27 mouse cellular contexts compared by ENCODE assay signal in the genomic region with DNA sequence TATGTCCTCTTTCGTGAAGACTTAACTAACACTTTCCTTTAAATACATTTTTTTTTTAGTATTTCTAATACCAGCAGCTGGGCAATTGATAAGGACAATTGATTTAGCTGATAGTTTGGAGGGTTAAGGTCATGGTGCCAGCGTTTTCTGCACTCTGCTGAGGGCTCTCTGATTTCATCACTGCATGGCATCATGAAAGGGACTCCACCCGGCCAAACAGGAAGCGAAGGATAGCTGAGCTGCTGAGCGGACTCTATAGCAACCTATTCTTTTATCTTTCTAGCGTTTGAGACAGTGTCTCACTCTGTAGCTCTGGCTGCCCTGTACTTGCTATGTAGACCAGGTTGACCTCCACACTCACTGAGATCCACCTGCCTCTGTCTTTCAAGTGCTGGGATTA. TPM values are rescaled to one million over a fixed set of nuclear protein-coding genes. Genes with fewer than 3 reads are reported as not detected.
"Had no signal": no experiment of that assay in that cellular context is flagged by ENCODE, and none has a peak within 500 bp of the region (broad histone marks: within the 10 kb centered on the region; RNA-seq: fewer than 3 reads in every experiment).

No protein-coding gene starts in this region.

- H3K36me3 ChIP-seq: heart, embryonic 10.5 days; heart, embryonic 12.5 days; hindbrain, embryonic 10.5 days; hindbrain, embryonic 12.5 days; kidney, embryonic 15.5 days; limb, embryonic 13.5 days; limb, embryonic 15.5 days had no signal

- H3K4me1 ChIP-seq: heart, embryonic 12.5 days; hindbrain, embryonic 10.5 days; hindbrain, embryonic 12.5 days; kidney, embryonic 15.5 days; limb, embryonic 13.5 days; limb, embryonic 15.5 days had no signal

- H3K4me3 ChIP-seq: heart, embryonic 10.5 days; heart, embryonic 12.5 days; hindbrain, embryonic 10.5 days; hindbrain, embryonic 12.5 days; kidney, embryonic 15.5 days; layer of hippocampus, adult 2 months; limb, embryonic 13.5 days; limb, embryonic 15.5 days had no signal

- ATAC-seq: hindbrain, embryonic 16.5 days; intestine, embryonic 16.5 days had no signal

- H3K27ac ChIP-seq: heart, embryonic 10.5 days; hindbrain, embryonic 10.5 days; hindbrain, embryonic 12.5 days; hindbrain, embryonic 14.5 days; kidney, embryonic 15.5 days; layer of hippocampus, adult 2 months; limb, embryonic 13.5 days; limb, embryonic 15.5 days had no signal

- H3K27me3 ChIP-seq: hindbrain, embryonic 12.5 days; limb, embryonic 13.5 days had no signal

- DNase-seq: gastrocnemius, postnatal 14 days; gastrocnemius, postnatal 36 days; heart, adult 18-20 months; heart, postnatal 10 days; heart, postnatal 4 days; kidney, adult 11 months; kidney, adult 2 months; kidney, adult 9 months; kidney, postnatal 10 days; kidney, postnatal 25 days; kidney, postnatal 4 days; layer of hippocampus, adult 9-11 months; layer of hippocampus, postnatal 36 days; left cerebral cortex, postnatal 4 days had no signal

- H3K9ac ChIP-seq: heart, embryonic 12.5 days; hindbrain, embryonic 12.5 days; hindbrain, embryonic 14.5 days; kidney, embryonic 15.5 days; limb, embryonic 13.5 days; limb, embryonic 15.5 days had no signal

- H3K4me2 ChIP-seq: heart, embryonic 12.5 days; hindbrain, embryonic 12.5 days; hindbrain, embryonic 14.5 days; kidney, embryonic 15.5 days; limb, embryonic 13.5 days; limb, embryonic 15.5 days had no signal

- H3K9me3 ChIP-seq: heart, embryonic 10.5 days; heart, embryonic 12.5 days; hindbrain, embryonic 10.5 days; hindbrain, embryonic 12.5 days; kidney, embryonic 15.5 days; limb, embryonic 13.5 days; limb, embryonic 15.5 days had no signal

RNA-seq across cellular contexts. Expression of a gene that starts 43.2 kb away (rescaled TPM):
- total RNA-seq: heart, postnatal 4 days had no signal
- polyA plus RNA-seq: limb, embryonic 11.5 days; liver, adult 2 months had no signal
